Mouse (Mus musculus): ENCODE data around the gene Ifnlr1. TPM values are rescaled to one million over a fixed set of nuclear protein-coding genes. Genes with fewer than 3 reads are reported as not detected.
"Not testable (repeated sequence)": the region's sequence is repeated elsewhere in the genome, so short reads cannot be mapped to it uniquely, and the experiment has no call there.

The Ifnlr1 gene
- total RNA-seq (2015; ENCODE audit: low replicate concordance) = not detected in 2 replicates
- total RNA-seq (2017; ENCODE audit: low replicate concordance) = 0.26 TPM in 1 of 2 replicates, not detected in the other

GRCm38 (mm10) chr4:135685906-135686567 lies at the start of gene Ifnlr1:
Gene Ifnlr1, plus strand, starts transcription at chr4:135686287.
- ATAC-seq (replicated peaks; ENCODE audit: low FRiP score, poor library complexity, severe bottlenecking) = no peak

GRCm38 (mm10) chr4:135641302-135642079 lies 44.6 kb upstream of the Ifnlr1 start:
- not testable (repeated sequence) for ATAC-seq (replicated peaks; ENCODE audit: low FRiP score, poor library complexity, severe bottlenecking)

- ATAC-seq (replicated peaks; ENCODE audit: low FRiP score, poor library complexity, severe bottlenecking) = no peak
Measured at GRCm38 (mm10) chr4:135645022-135645637, 41.0 kb upstream of the Ifnlr1 start.

GRCm38 (mm10) chr4:135652966-135653607 lies 33.0 kb upstream of the Ifnlr1 start:
- ATAC-seq (replicated peaks; ENCODE audit: low FRiP score, poor library complexity, severe bottlenecking) = no peak

GRCm38 (mm10) chr4:135653956-135654355 lies 32.1 kb upstream of the Ifnlr1 start:
- no peak for ATAC-seq (replicated peaks; ENCODE audit: low FRiP score, poor library complexity, severe bottlenecking)

GRCm38 (mm10) chr4:135655499-135655898 lies 30.6 kb upstream of the Ifnlr1 start:
- no peak for ATAC-seq (replicated peaks; ENCODE audit: low FRiP score, poor library complexity, severe bottlenecking)

- ATAC-seq (replicated peaks; ENCODE audit: low FRiP score, poor library complexity, severe bottlenecking) = no peak
Measured at GRCm38 (mm10) chr4:135656094-135656589, 29.9 kb upstream of the Ifnlr1 start.

GRCm38 (mm10) chr4:135658484-135658883 lies 27.6 kb upstream of the Ifnlr1 start:
- no peak for ATAC-seq (replicated peaks; ENCODE audit: low FRiP score, poor library complexity, severe bottlenecking)

- no peak for ATAC-seq (replicated peaks; ENCODE audit: low FRiP score, poor library complexity, severe bottlenecking)
Measured at GRCm38 (mm10) chr4:135658899-135659298, 27.2 kb upstream of the Ifnlr1 start.

- no peak for ATAC-seq (replicated peaks; ENCODE audit: low FRiP score, poor library complexity, severe bottlenecking)
Measured at GRCm38 (mm10) chr4:135661082-135661809, 24.8 kb upstream of the Ifnlr1 start.

GRCm38 (mm10) chr4:135661994-135662393 lies 24.1 kb upstream of the Ifnlr1 start:
- ATAC-seq (replicated peaks; ENCODE audit: low FRiP score, poor library complexity, severe bottlenecking) = no peak

GRCm38 (mm10) chr4:135664656-135665055 lies 21.4 kb upstream of the Ifnlr1 start:
- no peak for ATAC-seq (replicated peaks; ENCODE audit: low FRiP score, poor library complexity, severe bottlenecking)

GRCm38 (mm10) chr4:135666192-135666975 lies 19.7 kb upstream of the Ifnlr1 start:
- ATAC-seq (replicated peaks; ENCODE audit: low FRiP score, poor library complexity, severe bottlenecking) = peak; percentile 63; the same call in 1 of the 2 replicates

GRCm38 (mm10) chr4:135667266-135667844 lies 18.7 kb upstream of the Ifnlr1 start:
- 0 out of 2 replicates have a peak, but pooled peaks have one; percentile 50 for ATAC-seq (replicated peaks; ENCODE audit: low FRiP score, poor library complexity, severe bottlenecking)

GRCm38 (mm10) chr4:135673507-135673906 lies 12.6 kb upstream of the Ifnlr1 start:
- ATAC-seq (replicated peaks; ENCODE audit: low FRiP score, poor library complexity, severe bottlenecking) = no peak

GRCm38 (mm10) chr4:135674993-135675392 lies 11.1 kb upstream of the Ifnlr1 start:
- ATAC-seq (replicated peaks; ENCODE audit: low FRiP score, poor library complexity, severe bottlenecking) = no peak

- no peak for ATAC-seq (replicated peaks; ENCODE audit: low FRiP score, poor library complexity, severe bottlenecking)
Measured at GRCm38 (mm10) chr4:135676476-135676875, 9.6 kb upstream of the Ifnlr1 start.

- ATAC-seq (replicated peaks; ENCODE audit: low FRiP score, poor library complexity, severe bottlenecking) = no peak
Measured at GRCm38 (mm10) chr4:135679316-135679715, 6.8 kb upstream of the Ifnlr1 start.
